Mouse (Mus musculus): ENCODE measurements around the gene Pdcd2. TPM values are rescaled to one million over a fixed set of nuclear protein-coding genes. Genes with fewer than 3 reads are reported as not detected.

The Pdcd2 gene
- polyA plus RNA-seq, 1 experiment from 2014 or later: 42.7 TPM

GRCm38 (mm10) chr17:15518186-15518585 is 8.9 kb downstream of the Pdcd2 start:
- H3K9ac ChIP-seq (ENCODE audit: low read depth, low read length): no peak overlapping the region
- no peaks in the 10 kb centered on the region for H3K9me3 ChIP-seq (ENCODE audit: control insufficient read depth)
- no peak overlapping the region for H3K4me3 ChIP-seq (ENCODE audit: low read depth, low read length)
- ATAC-seq: no peak
- no peak overlapping the region for H3K27ac ChIP-seq (ENCODE audit: low read depth, low read length)
- no peaks in the 10 kb centered on the region for H3K27me3 ChIP-seq (replicated peaks; ENCODE audit: control insufficient read depth, insufficient read depth, low read length)
- WGBS: 93% methylated on average over 5 of the region's 5 CpGs
- H3K4me2 ChIP-seq (replicated peaks; ENCODE audit: low read depth): no peak overlapping the region
- peaks cover 77% of the 10 kb centered on the region for H3K36me3 ChIP-seq (ENCODE audit: control insufficient read depth, insufficient read depth)
- no peak for TF ChIP-seq CTCF (IDR thresholded peaks at IDR 0.05; ENCODE audit: low read depth)
- no peaks in the 10 kb centered on the region for H3K4me1 ChIP-seq (replicated peaks; ENCODE audit: control insufficient read depth, insufficient read depth, low read length)

GRCm38 (mm10) chr17:15517776-15518175 is 9.3 kb downstream of the Pdcd2 start:
- 72% methylated on average over 5 of the region's 5 CpGs for WGBS

DNA sequence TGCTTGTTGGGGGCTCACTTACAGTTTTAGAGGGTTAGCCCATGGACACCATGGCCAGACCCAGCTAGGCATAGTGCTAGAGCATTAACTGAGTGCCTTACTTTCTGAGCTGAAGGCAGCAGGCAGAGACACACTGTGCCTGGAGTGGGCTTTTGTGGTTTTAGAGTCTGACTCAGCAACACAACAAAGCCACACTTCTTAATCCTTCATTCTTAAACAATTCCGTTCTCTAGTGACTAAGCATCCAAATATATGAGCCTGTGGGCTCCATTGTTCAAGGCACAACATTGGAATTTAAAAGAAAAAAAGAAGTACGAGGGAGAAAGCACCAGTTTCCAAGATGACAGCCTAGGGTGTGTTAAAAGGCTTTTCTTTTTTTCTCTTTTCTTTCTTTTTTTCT is 16.4 kb downstream of the Pdcd2 start:
- no peak overlapping the region for H3K4me3 ChIP-seq (ENCODE audit: low read depth, low read length)
- H3K9ac ChIP-seq (ENCODE audit: low read depth, low read length): no peak overlapping the region
- peaks cover 75% of the 10 kb centered on the region for H3K36me3 ChIP-seq (ENCODE audit: control insufficient read depth, insufficient read depth)
- no peak for ATAC-seq
- H3K4me2 ChIP-seq (replicated peaks; ENCODE audit: low read depth): no peak overlapping the region
- 91% methylated on average over 2 of the region's 2 CpGs for WGBS
- no peaks in the 10 kb centered on the region for H3K9me3 ChIP-seq (ENCODE audit: control insufficient read depth)
- TF ChIP-seq CTCF (IDR thresholded peaks at IDR 0.05; ENCODE audit: low read depth): no peak
- no peaks in the 10 kb centered on the region for H3K4me1 ChIP-seq (replicated peaks; ENCODE audit: control insufficient read depth, insufficient read depth, low read length)
- H3K27me3 ChIP-seq (replicated peaks; ENCODE audit: control insufficient read depth, insufficient read depth, low read length): no peaks in the 10 kb centered on the region
- H3K27ac ChIP-seq (ENCODE audit: low read depth, low read length): no peak overlapping the region

More at GRCm38 (mm10) chr17:15517776-15518175, 9.3 kb downstream of the Pdcd2 start:
- Histone ChIP-seq H3K4me3 (ENCODE audit: low read depth, low read length) (no peak overlapping the region), H3K4me1 (replicated peaks; ENCODE audit: control insufficient read depth, insufficient read depth, low read length) (no peaks in the 10 kb centered on the region), H3K27ac (ENCODE audit: low read depth, low read length) (no peak overlapping the region), H3K4me2 (replicated peaks; ENCODE audit: low read depth) (no peak overlapping the region), H3K9ac (ENCODE audit: low read depth, low read length) (no peak overlapping the region), H3K27me3 (replicated peaks; ENCODE audit: control insufficient read depth, insufficient read depth, low read length) (no peaks in the 10 kb centered on the region), H3K9me3 (ENCODE audit: control insufficient read depth) (no peaks in the 10 kb centered on the region), H3K36me3 (ENCODE audit: control insufficient read depth, insufficient read depth) (peaks cover 74% of the 10 kb centered on the region)
- ATAC-seq: no peak
- peak; percentile 19; the same call in 1 of the 2 replicates for TF ChIP-seq CTCF (IDR thresholded peaks at IDR 0.05; ENCODE audit: low read depth)

DNA sequence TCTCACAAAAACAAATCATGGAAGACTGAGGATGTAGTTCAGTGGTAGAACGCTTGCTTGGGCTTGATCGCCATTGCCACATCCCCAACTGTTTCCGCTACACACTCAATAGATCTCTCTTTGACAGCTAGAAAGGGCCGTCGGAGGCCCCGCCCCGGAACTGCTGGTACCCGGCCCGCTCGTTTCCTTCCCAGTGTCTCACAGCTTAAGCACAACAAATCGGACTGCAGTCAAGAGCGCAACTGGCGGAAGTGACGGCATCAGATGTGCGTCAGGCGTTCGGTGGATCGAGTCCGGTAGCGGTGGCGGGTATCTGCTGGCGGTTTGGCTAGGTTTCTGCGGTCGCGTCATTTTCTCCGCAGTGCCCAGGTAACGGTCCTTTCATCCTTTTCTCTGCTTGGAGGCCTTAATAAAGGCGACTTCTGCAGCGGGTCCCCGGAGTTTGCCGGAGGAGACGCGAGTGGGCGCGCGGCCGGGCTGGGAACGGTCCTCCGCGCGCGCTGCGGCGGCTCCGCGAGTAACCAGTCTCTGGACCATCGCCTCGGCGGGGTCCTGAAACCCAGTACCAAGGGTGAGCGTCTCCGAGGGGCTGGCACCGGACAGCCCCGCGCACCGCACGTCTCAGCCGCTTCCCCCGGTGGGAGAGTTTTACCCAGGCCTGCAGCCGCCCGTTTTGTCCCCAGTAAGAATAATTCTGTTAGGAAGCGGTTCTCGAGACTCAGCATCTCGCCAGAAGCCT is 27.3 kb downstream of the Pdcd2 start, which contains the start of the genes Psmb1 and Tbp:
Gene Psmb1, minus strand, starts transcription at position 96 of the 739 bp plus-strand sequence.
Gene Tbp, plus strand, starts transcription at position 233 of the 739 bp plus-strand sequence.
- peak within 1 kb of the TSS; percentile 85 for H3K4me2 ChIP-seq (replicated peaks; ENCODE audit: low read depth)
- no peaks in the 10 kb centered on the region for H3K9me3 ChIP-seq (ENCODE audit: control insufficient read depth)

GRCm38 (mm10) chr17:15498753-15499113 is 28.4 kb downstream of the Pdcd2 start:
- no peak for TF ChIP-seq CTCF (IDR thresholded peaks at IDR 0.05; ENCODE audit: low read depth)
- ATAC-seq: no peak
- Histone ChIP-seq H3K4me1 (replicated peaks; ENCODE audit: control insufficient read depth, insufficient read depth, low read length) (0 out of 2 replicates have a peak, but pooled peaks cover 11% of the 10 kb centered on the region), H3K27me3 (replicated peaks; ENCODE audit: control insufficient read depth, insufficient read depth, low read length) (no peaks in the 10 kb centered on the region), H3K9ac (ENCODE audit: low read depth, low read length) (peak overlapping the region; percentile 91; the same call in 1 of the 2 replicates), H3K27ac (ENCODE audit: low read depth, low read length) (0 out of 2 replicates have a peak overlapping the region, but pooled peaks have one; percentile 98), H3K4me2 (replicated peaks; ENCODE audit: low read depth) (peak overlapping the region; percentile 85), H3K36me3 (ENCODE audit: control insufficient read depth, insufficient read depth) (peaks cover 24% of the 10 kb centered on the region), H3K9me3 (ENCODE audit: control insufficient read depth) (no peaks in the 10 kb centered on the region), H3K4me3 (ENCODE audit: low read depth, low read length) (peak overlapping the region; percentile 97)
- WGBS: 36% methylated on average over 7 of the region's 7 CpGs

More for the DNA sequence above, 27.3 kb downstream of the Pdcd2 start, which contains the start of the genes Psmb1 and Tbp:
- peaks cover 25% of the 10 kb centered on the region for H3K36me3 ChIP-seq (ENCODE audit: control insufficient read depth, insufficient read depth)
- peak within 1 kb of the TSS; percentile 98 for H3K27ac ChIP-seq (ENCODE audit: low read depth, low read length)
- TF ChIP-seq CTCF (IDR thresholded peaks at IDR 0.05; ENCODE audit: low read depth): no peak
- no peaks in the 10 kb centered on the region for H3K27me3 ChIP-seq (replicated peaks; ENCODE audit: control insufficient read depth, insufficient read depth, low read length)
- 0 out of 2 replicates have a peak, but pooled peaks cover 11% of the 10 kb centered on the region for H3K4me1 ChIP-seq (replicated peaks; ENCODE audit: control insufficient read depth, insufficient read depth, low read length)
- H3K9ac ChIP-seq (ENCODE audit: low read depth, low read length): peak within 1 kb of the TSS; percentile 92
- ATAC-seq: peak; percentile 93
- H3K4me3 ChIP-seq (ENCODE audit: low read depth, low read length): peak within 1 kb of the TSS; percentile 98
- under 1% methylated on average over 63 of the region's 63 CpGs for whole genome bisulfite sequencing

DNA sequence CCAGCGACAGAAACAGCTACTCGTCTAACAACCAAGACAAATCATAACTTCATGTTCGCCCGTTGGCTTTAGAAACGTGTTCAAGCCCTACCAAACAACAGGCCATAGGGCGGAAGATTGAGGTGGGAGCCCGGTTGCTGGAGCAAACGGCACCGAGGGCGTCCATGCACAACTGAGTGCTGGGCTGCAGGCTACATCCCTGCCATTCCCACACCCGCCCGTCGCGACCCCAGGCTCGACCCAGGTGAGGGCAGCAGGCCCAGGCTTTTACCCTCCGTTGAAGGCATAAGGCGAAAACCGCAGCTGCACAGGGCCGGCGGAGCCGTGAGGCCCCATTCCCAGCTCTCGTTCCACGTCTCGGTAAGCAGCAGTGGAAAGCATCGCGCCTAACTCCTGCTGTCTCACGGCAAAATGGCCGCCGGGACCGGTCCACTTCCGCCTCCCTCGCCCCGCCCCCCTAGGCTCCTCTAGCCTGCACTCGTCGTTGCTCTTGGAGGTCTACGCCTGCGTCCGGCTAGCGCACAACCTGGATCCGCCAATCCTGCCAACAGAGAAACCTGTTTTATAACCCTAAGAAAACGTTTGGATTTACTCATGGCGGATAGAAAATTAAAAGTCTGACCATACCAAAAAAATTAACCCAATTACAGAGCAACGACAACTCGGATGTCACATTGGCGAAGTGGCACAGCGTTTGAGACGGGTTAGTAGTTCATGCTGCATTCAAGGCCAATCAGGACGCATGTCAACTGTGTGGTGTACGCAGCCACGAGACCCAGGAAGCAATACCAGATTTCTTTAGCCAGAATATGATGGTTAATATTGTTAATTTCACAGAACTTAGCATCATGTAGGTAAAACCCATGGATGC is 29.0 kb downstream of the Pdcd2 start:
- peaks cover 28% of the 10 kb centered on the region for H3K36me3 ChIP-seq (ENCODE audit: control insufficient read depth, insufficient read depth)
- no peak for TF ChIP-seq CTCF (IDR thresholded peaks at IDR 0.05; ENCODE audit: low read depth)
- H3K4me3 ChIP-seq (ENCODE audit: low read depth, low read length): peak overlapping the region; percentile 97
- peak; percentile 91 for ATAC-seq
- no peaks in the 10 kb centered on the region for H3K27me3 ChIP-seq (replicated peaks; ENCODE audit: control insufficient read depth, insufficient read depth, low read length)
- H3K4me1 ChIP-seq (replicated peaks; ENCODE audit: control insufficient read depth, insufficient read depth, low read length): 0 out of 2 replicates have a peak, but pooled peaks cover 11% of the 10 kb centered on the region
- H3K9ac ChIP-seq (ENCODE audit: low read depth, low read length): peak overlapping the region; percentile 91
- no peaks in the 10 kb centered on the region for H3K9me3 ChIP-seq (ENCODE audit: control insufficient read depth)
- H3K4me2 ChIP-seq (replicated peaks; ENCODE audit: low read depth): peak overlapping the region; percentile 85
- WGBS: under 1% methylated on average over 50 of the region's 50 CpGs
- peak overlapping the region; percentile 98 for H3K27ac ChIP-seq (ENCODE audit: low read depth, low read length)

Measured in intestine, postnatal 0 days (tissue).